Mouse (Mus musculus) telencephalon, adult 2 months (tissue): ENCODE measurements around the gene Gramd1c.

Source experiments
- DNase-seq: peaks from one replicate; pipeline ENCODE4 v3.0.0-alpha.2; 2011; ENCODE audit warnings: low read depth, low spot score

The Gramd1c gene

GRCm38 (mm10) chr16:44018986-44019548 is 44.1 kb downstream of the Gramd1c start:
- DNase-seq = no peak

GRCm38 (mm10) chr16:44018372-44018771 is 44.8 kb downstream of the Gramd1c start:
- DNase-seq = no peak

GRCm38 (mm10) chr16:44017707-44018106 is 45.4 kb downstream of the Gramd1c start:
- no peak for DNase-seq

GRCm38 (mm10) chr16:44016164-44016563 is 47.0 kb downstream of the Gramd1c start:
- no peak for DNase-seq

GRCm38 (mm10) chr16:44015416-44016158 is 47.6 kb downstream of the Gramd1c start:
- DNase-seq = no peak

- no peak for DNase-seq
Measured at GRCm38 (mm10) chr16:44011010-44011409, 52.1 kb downstream of the Gramd1c start.

- DNase-seq = no peak
Measured at GRCm38 (mm10) chr16:44002086-44002485, 61.1 kb downstream of the Gramd1c start.

- no peak for DNase-seq
Measured at GRCm38 (mm10) chr16:43999541-43999940, 63.6 kb downstream of the Gramd1c start.

- DNase-seq = no peak
Measured at GRCm38 (mm10) chr16:43999111-43999510, 64.0 kb downstream of the Gramd1c start.

GRCm38 (mm10) chr16:43994623-43995022 is 68.5 kb downstream of the Gramd1c start:
- DNase-seq = no peak

GRCm38 (mm10) chr16:43986299-43986698 is 76.8 kb downstream of the Gramd1c start:
- DNase-seq = no peak

GRCm38 (mm10) chr16:43980110-43980609 is 83.0 kb downstream of the Gramd1c start:
- DNase-seq = no peak

GRCm38 (mm10) chr16:43979328-43980109 is 83.6 kb downstream of the Gramd1c start, which contains the start of gene Zdhhc23:
Gene Zdhhc23 (minus strand): TSS chr16:43979791.
- no peak for DNase-seq

GRCm38 (mm10) chr16:43979010-43979327 is 84.2 kb downstream of the Gramd1c start:
- no peak for DNase-seq

GRCm38 (mm10) chr16:43973606-43974220 is 89.4 kb downstream of the Gramd1c start:
- no peak for DNase-seq

GRCm38 (mm10) chr16:43973147-43973546 is 90.0 kb downstream of the Gramd1c start:
- DNase-seq = no peak

- no peak for DNase-seq
Measured at GRCm38 (mm10) chr16:43972391-43972790, 90.8 kb downstream of the Gramd1c start.

- no peak for DNase-seq
Measured at GRCm38 (mm10) chr16:43971741-43972140, 91.4 kb downstream of the Gramd1c start.

- DNase-seq = no peak
Measured at GRCm38 (mm10) chr16:43971189-43971588, 92.0 kb downstream of the Gramd1c start.

- no peak for DNase-seq
Measured at GRCm38 (mm10) chr16:43970426-43970825, 92.7 kb downstream of the Gramd1c start.

GRCm38 (mm10) chr16:43965781-43966389 is 97.3 kb downstream of the Gramd1c start:
- DNase-seq = no peak

- no peak for DNase-seq
Measured at GRCm38 (mm10) chr16:43963780-43964179, 99.4 kb downstream of the Gramd1c start.
